Mouse (Mus musculus) C2C12 (cell line): ENCODE measurements around the gene Snapc5.

Source experiments
- CTCF ChIP-seq: IDR thresholded peaks from one replicate; pipeline ENCODE4 v1.5.1; 2011; ENCODE audit not compliant: control insufficient read depth, insufficient read depth, insufficient read length
- MAX ChIP-seq: IDR thresholded peaks from one replicate; pipeline ENCODE4 v1.6.1; 2011; ENCODE audit warnings: mild to moderate bottlenecking, control low read depth
- MYOD1 ChIP-seq: IDR thresholded peaks from one replicate; pipeline ENCODE4 v1.6.1; 2011; ENCODE audit warnings: low read depth; ENCODE audit not compliant: control insufficient read depth, insufficient read length

DNA sequence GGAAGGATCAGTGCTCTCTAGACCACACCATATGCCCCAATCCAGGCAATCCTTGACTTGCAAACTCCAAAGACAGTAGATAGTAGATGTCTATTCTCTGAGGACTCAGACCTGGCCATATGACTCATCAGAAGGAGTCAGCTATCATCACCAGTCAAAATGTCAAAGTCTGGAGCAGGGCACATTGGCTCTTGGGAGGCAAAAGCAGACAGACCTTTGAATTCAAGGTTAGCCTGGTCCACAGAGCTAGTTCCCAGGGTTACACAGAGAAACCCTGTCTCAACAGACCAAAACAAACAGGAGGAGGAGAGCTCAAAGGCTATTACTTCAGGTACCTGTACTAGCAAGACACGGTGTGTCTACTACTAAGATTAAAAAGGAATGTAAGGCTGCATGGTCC is 14.8 kb downstream of the Snapc5 start:
- TF ChIP-seq CTCF (no peak), MAX (no peak), MYOD1 (no peak)
